Mouse (Mus musculus) ES-Bruce4 (cell line): ENCODE results near the gene Klhl11.

Experiments
- CTCF ChIP-seq: IDR thresholded peaks from one replicate; pipeline ENCODE4 v1.8.1; 2011; ENCODE audit warnings: low read depth, low read length
- EP300 ChIP-seq: IDR thresholded peaks from 2 replicates; pipeline ENCODE4 v1.6.1; 2011; ENCODE audit warnings: low read depth, low read length; ENCODE audit not compliant: insufficient read depth
- POLR2A ChIP-seq: IDR thresholded peaks from one replicate; pipeline ENCODE4 v1.8.1; 2011; ENCODE audit warnings: low read length; ENCODE audit not compliant: insufficient read depth

GRCm38 (mm10) chr11:100462699-100463098 is 9.8 kb downstream of the Klhl11 start:
- TF ChIP-seq CTCF (no peak), EP300 (no peak), POLR2A (no peak)
